Mouse (Mus musculus): ENCODE data around the gene Peg12.

- TF ChIP-seq CTCF (IDR thresholded peaks at IDR 0.05; ENCODE audit: low read depth) (no peak), EP300 (IDR thresholded peaks at IDR 0.05; ENCODE audit: low read depth) (no peak)
Observed at GRCm38 (mm10) chr7:62420566-62420965, 43.7 kb downstream of the Peg12 start.

Data from liver, embryonic 14.5 days (tissue).